Mouse (Mus musculus): Measurements from ENCODE around the gene Zfp946. TPM values are rescaled to one million over a fixed set of nuclear protein-coding genes. Genes with fewer than 3 reads are reported as not detected.

The Zfp946 gene
- polyA plus RNA-seq, 1 experiment from 2014 or later: 8.3 TPM

Other genes starting within 250 kb of the Zfp946 start
- gene Zfp994, start 198.6 kb upstream of the Zfp946 start, polyA plus RNA-seq (2014; fragmentation: Nextera tagmentation; extraction: Ambion mirVana): 2.0 and 2.4 TPM in 2 replicates
- 8.0 and 8.6 TPM in 2 replicates for gene CT030661.1, start 109.4 kb upstream of the Zfp946 start, polyA plus RNA-seq (2014; fragmentation: Nextera tagmentation; extraction: Ambion mirVana)
- 8.4 and 9.6 TPM in 2 replicates for gene Zfp944, start 62.8 kb upstream of the Zfp946 start, polyA plus RNA-seq (2014; fragmentation: Nextera tagmentation; extraction: Ambion mirVana)
- gene Zfp758, start 62.8 kb upstream of the Zfp946 start, polyA plus RNA-seq (2014; fragmentation: Nextera tagmentation; extraction: Ambion mirVana): 7.2 and 8.4 TPM in 2 replicates
- not detected in 2 replicates for gene Vmn2r111, start 149.3 kb downstream of the Zfp946 start, polyA plus RNA-seq (2014; fragmentation: Nextera tagmentation; extraction: Ambion mirVana)
- gene Vmn2r112, start 176.7 kb downstream of the Zfp946 start, polyA plus RNA-seq (2014; fragmentation: Nextera tagmentation; extraction: Ambion mirVana): not detected in 2 replicates